Mouse (Mus musculus) kidney, adult 2 months (tissue): ENCODE results near the gene Znrf2. TPM values are rescaled to one million over a fixed set of nuclear protein-coding genes. Genes with fewer than 3 reads are reported as not detected.

Experiments
- DNase-seq: peaks from one replicate; pipeline ENCODE4 v3.0.0; 2021
- H3K27ac ChIP-seq: fragments of 200-500 bp; 2 replicates; pipeline ENCODE4 v1.5.1; 2012; ENCODE audit warnings: low read depth, low read length, control low read depth, inconsistent platforms; ENCODE audit not compliant: insufficient read depth
- H3K27me3 ChIP-seq: fragments of 200-500 bp; replicated peaks from 2 replicates; pipeline ENCODE4 v1.6.1; 2012; ENCODE audit warnings: mild to moderate bottlenecking, moderate library complexity, low read length, inconsistent platforms; ENCODE audit not compliant: control insufficient read depth, insufficient read depth
- H3K36me3 ChIP-seq: fragments of 200-500 bp; 2 replicates; pipeline ENCODE4 v1.6.1; 2012; ENCODE audit warnings: mild to moderate bottlenecking, moderate library complexity, low read length, inconsistent platforms; ENCODE audit not compliant: control insufficient read depth, insufficient read depth
- H3K4me1 ChIP-seq: fragments of 200-500 bp; 2 replicates; pipeline ENCODE4 v1.6.1; 2011; ENCODE audit warnings: low read length; ENCODE audit not compliant: control insufficient read depth, insufficient read depth
- H3K4me3 ChIP-seq: fragments of 200-500 bp; 2 replicates; pipeline ENCODE4 v1.5.1; 2011; ENCODE audit warnings: mild to moderate bottlenecking, low read depth, low read length, control low read depth; ENCODE audit not compliant: insufficient read depth
- CTCF ChIP-seq: fragments of 200-500 bp; conservative IDR thresholded peaks from 2 replicates; pipeline ENCODE4 v1.5.1; 2011; ENCODE audit warnings: low read depth, mild to moderate bottlenecking, control low read depth, low read length, moderate library complexity, mixed read lengths; ENCODE audit not compliant: insufficient read depth, insufficient read length
- POLR2A ChIP-seq: fragments of 200-500 bp; IDR thresholded peaks from one replicate; pipeline ENCODE4 v1.6.1; 2011; ENCODE audit warnings: low read depth, low read length, control low read depth
- WGBS: fragments of 180-500 bp; shearing (Covaris S2); methylation state at CpG from one replicate; pipeline ENCODE4 v1.1.7; 2018; 5-methylcytosine and 5-hydroxymethylcytosine counted together
- polyA plus RNA-seq: library from polyadenylated mRNA; depleted of rRNA; stranded (reverse); fragments of >200 nt; gene quantifications from 2 replicates; pipeline ENCODE4 v1.2.3, GENCODE M21; 2012

The Znrf2 gene
- polyA plus RNA-seq, 1 experiment, result 18.1 TPM

- Histone ChIP-seq H3K4me1 (no peaks in the 10 kb centered on the region; the same call in 1 of the 2 replicates), H3K36me3 (no peaks in the 10 kb centered on the region), H3K27me3 (no peaks in the 10 kb centered on the region), H3K4me3 (no peak overlapping the region), H3K27ac (no peak overlapping the region)
- no peak for DNase-seq
- TF ChIP-seq POLR2A (no peak), CTCF (no peak)
- WGBS, result 81% methylated on average over 5 of the region's 5 CpGs
These were observed 36.0 kb upstream of the Znrf2 start for GRCm38 (mm10) chr6:54780569-54781304.

GRCm38 (mm10) chr6:54781881-54782280 is 34.8 kb upstream of the Znrf2 start:
- no peak for DNase-seq
- Histone ChIP-seq H3K4me1 (no peaks in the 10 kb centered on the region; the same call in 1 of the 2 replicates), H3K36me3 (no peaks in the 10 kb centered on the region), H3K27me3 (no peaks in the 10 kb centered on the region), H3K27ac (no peak overlapping the region), H3K4me3 (no peak overlapping the region)
- TF ChIP-seq CTCF (no peak), POLR2A (no peak)
- 79% methylated on average over 6 of the region's 6 CpGs for WGBS

- WGBS, result 74% methylated on average over 5 of the region's 5 CpGs
- no peak for TF ChIP-seq CTCF
- no peak for TF ChIP-seq POLR2A
- Histone ChIP-seq H3K36me3 (no peaks in the 10 kb centered on the region), H3K4me1 (peaks cover 5% of the 10 kb centered on the region; the same call in 1 of the 2 replicates), H3K27ac (no peak overlapping the region), H3K4me3 (no peak overlapping the region), H3K27me3 (no peaks in the 10 kb centered on the region)
- DNase-seq, result no peak
These were observed 31.5 kb upstream of the Znrf2 start for GRCm38 (mm10) chr6:54785098-54785730.

DNA sequence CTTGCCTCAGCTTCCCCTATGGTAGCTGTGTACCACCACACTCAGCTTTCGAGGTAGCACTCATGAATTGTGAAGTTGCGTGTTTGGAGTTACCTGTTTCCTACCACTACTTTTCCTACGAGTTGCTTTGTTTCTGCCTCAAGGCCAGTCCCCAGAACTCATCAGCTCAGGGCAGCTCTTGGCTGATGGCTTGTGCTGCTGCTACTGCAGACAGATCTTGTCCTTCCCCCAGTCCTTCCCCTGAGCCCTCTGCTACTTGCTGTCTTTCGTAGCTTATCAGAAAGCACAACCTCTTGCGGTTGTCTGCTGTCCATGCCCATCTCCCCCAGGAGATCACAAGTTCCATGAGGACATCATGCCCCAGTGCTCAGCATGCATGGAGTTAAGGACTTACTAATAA is 29.9 kb upstream of the Znrf2 start:
- WGBS, result 89% methylated on average over 5 of the region's 5 CpGs
- no peak overlapping the region for H3K27ac ChIP-seq

GRCm38 (mm10) chr6:54788493-54788892 is 28.2 kb upstream of the Znrf2 start:
- no peaks in the 10 kb centered on the region for H3K27me3 ChIP-seq
- peaks cover 8% of the 10 kb centered on the region; the same call in 1 of the 2 replicates for H3K4me1 ChIP-seq
- H3K36me3 ChIP-seq, result no peaks in the 10 kb centered on the region
- no peak for DNase-seq
- H3K4me3 ChIP-seq, result no peak overlapping the region
- H3K27ac ChIP-seq, result no peak overlapping the region
- TF ChIP-seq POLR2A, result no peak
- no peak for TF ChIP-seq CTCF
- 70% methylated on average over 6 of the region's 6 CpGs for WGBS

More for the DNA sequence above, 29.9 kb upstream of the Znrf2 start:
- no peaks in the 10 kb centered on the region for H3K36me3 ChIP-seq
- no peak overlapping the region for H3K4me3 ChIP-seq
- no peak for TF ChIP-seq POLR2A
- no peak for TF ChIP-seq CTCF
- no peak for DNase-seq
- no peaks in the 10 kb centered on the region for H3K27me3 ChIP-seq
- H3K4me1 ChIP-seq, result peaks cover 5% of the 10 kb centered on the region; the same call in 1 of the 2 replicates

DNA sequence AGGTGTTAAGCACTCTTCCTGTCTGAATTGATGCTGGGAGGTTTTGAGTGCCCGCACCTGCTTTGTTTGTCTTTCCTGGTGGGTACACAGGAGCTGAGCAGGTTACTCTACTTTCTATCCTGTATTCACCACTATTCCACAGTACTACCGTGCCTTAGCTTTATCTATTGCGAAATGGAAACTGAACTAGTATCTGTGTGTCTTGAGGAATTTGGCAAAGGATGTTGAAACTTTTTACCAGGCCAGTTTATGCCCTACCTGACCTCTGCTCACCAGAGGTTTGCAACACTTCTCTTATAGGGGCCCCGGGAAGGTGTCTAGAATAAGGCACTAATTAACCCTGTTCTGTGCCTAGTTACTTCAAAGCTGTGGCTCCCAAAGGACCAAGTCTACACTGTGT is 27.6 kb upstream of the Znrf2 start:
- H3K27me3 ChIP-seq, result no peaks in the 10 kb centered on the region
- peaks cover 8% of the 10 kb centered on the region; the same call in 1 of the 2 replicates for H3K4me1 ChIP-seq
- no peaks in the 10 kb centered on the region for H3K36me3 ChIP-seq
- TF ChIP-seq CTCF (no peak), POLR2A (no peak)
- H3K27ac ChIP-seq, result no peak overlapping the region
- 53% methylated on average over 4 of the region's 4 CpGs for WGBS
- no peak overlapping the region for H3K4me3 ChIP-seq
- DNase-seq, result peak; percentile 66

DNA sequence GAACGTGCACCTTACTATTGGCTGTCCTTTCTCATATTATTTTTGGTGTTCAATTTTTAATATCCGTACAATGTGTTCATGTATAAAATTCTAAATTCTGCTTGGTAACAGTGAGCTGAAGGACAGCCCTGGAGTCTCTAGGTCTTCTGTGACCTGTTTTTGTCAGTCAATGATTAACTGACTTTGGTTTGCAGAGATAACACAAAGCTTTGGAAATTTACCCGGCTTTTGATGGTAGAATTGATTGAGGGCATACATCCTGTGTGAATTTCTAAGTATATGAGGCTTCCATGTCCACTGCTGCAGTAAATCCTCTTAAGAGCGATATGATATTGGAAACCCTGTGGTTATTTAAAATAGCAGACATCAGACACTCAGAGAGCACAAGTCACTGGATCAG is 26.6 kb upstream of the Znrf2 start:
- no peak for TF ChIP-seq POLR2A
- TF ChIP-seq CTCF, result no peak
- Histone ChIP-seq H3K4me3 (no peak overlapping the region), H3K27me3 (no peaks in the 10 kb centered on the region), H3K4me1 (peaks cover 11% of the 10 kb centered on the region; the same call in 1 of the 2 replicates), H3K36me3 (no peaks in the 10 kb centered on the region), H3K27ac (no peak overlapping the region)
- peak; percentile 66 for DNase-seq
- WGBS, result 59% methylated on average over 4 of the region's 4 CpGs

DNA sequence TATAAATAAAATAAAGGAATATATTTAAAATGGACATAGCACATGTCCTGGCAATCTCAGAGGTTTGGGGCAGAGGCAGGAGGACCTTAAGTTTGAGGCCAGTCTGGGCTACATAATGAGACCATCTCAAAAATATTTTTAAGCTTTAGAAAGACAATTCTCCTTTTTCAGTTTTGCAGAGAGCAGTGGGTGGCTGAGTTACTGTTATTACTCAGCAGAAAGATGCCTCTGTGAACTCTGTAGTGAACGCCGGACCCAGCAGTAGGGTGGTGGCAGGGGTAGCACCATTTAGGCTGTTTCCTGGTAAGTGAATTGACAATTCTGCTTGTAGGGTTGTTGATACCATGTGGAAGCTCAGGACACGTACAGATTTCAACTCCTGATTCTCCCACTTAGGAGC is 22.9 kb upstream of the Znrf2 start:
- Histone ChIP-seq H3K4me1 (peaks cover 14% of the 10 kb centered on the region; the same call in 1 of the 2 replicates), H3K27me3 (no peaks in the 10 kb centered on the region), H3K4me3 (no peak overlapping the region), H3K36me3 (no peaks in the 10 kb centered on the region), H3K27ac (no peak overlapping the region)
- TF ChIP-seq POLR2A, result no peak
- no peak for DNase-seq
- WGBS, result 93% methylated on average over 3 of the region's 3 CpGs
